9 mouse cellular contexts compared by ENCODE assay signal in genomic region chr8:121027787-121028186, GRCm38 (mm10). TPM values are rescaled to one million over a fixed set of nuclear protein-coding genes. Genes with fewer than 3 reads are reported as not detected.
DNase-seq lines count a peak whose midpoint lies in the region; ATAC-seq lines count a peak whose summit lies in the region.
"Had no signal": no experiment of that assay in that cellular context is flagged by ENCODE, and none has a peak within 500 bp of the region (broad histone marks: within the 10 kb centered on the region; RNA-seq: fewer than 3 reads in every experiment).

No protein-coding gene starts in this region.

- H3K4me2 ChIP-seq in heart, embryonic 15.5 days = no peak overlapping the region
- H3K4me2 ChIP-seq in limb, embryonic 11.5 days (ENCODE audit: low read depth, severe bottlenecking) = no peak overlapping the region

- intact Hi-C loops in left cerebral cortex, postnatal 25 days (cut with DNase I) = no loop called here

- peak; percentile 42 to 58 for DNase-seq in cerebellum, postnatal 14 days
- no peak for DNase-seq in cerebellum, adult 9-11 months
- DNase-seq in adrenal gland, postnatal 36 days = peak; percentile 44 to 48
- peak; percentile 46 for DNase-seq in limb, embryonic 11.5 days (ENCODE audit: low spot score)
- DNase-seq in cerebellum, adult 11 months = no peak
- no peak for DNase-seq in left cerebral cortex, postnatal 25 days (ENCODE audit: low spot score in 2 of 2)
- DNase-seq in frontal cortex, adult 2 months (ENCODE audit: extremely low spot score in 1 of 2, low spot score in 1 of 2) = no peak

- no peak overlapping the region for H3K9ac ChIP-seq in heart, embryonic 15.5 days
- H3K9ac ChIP-seq in limb, embryonic 11.5 days (ENCODE audit: low read length) = no peak overlapping the region

- no peaks in the 10 kb centered on the region for H3K9me3 ChIP-seq in heart, embryonic 15.5 days (replicated peaks)
- H3K9me3 ChIP-seq in limb, embryonic 11.5 days (ENCODE audit: control insufficient read depth, low read length) = no peaks in the 10 kb centered on the region

- peak; percentile 38; the same call in 1 of the 2 replicates for ATAC-seq in heart, embryonic 15.5 days (replicated peaks; ENCODE audit: insufficient number of reproducible peaks, insufficient read depth, low FRiP score, low read depth)
- ATAC-seq in limb, embryonic 11.5 days (ENCODE audit: insufficient number of reproducible peaks, low FRiP score, low TSS enrichment, low read depth) = no peak

- no peak overlapping the region for H3K4me3 ChIP-seq in heart, embryonic 15.5 days
- H3K4me3 ChIP-seq in limb, embryonic 11.5 days (ENCODE audit: low read depth, low read length) = no peak overlapping the region

- peaks cover 8% of the 10 kb centered on the region for H3K4me1 ChIP-seq in heart, embryonic 15.5 days (replicated peaks)
- H3K4me1 ChIP-seq in limb, embryonic 11.5 days (ENCODE audit: control insufficient read depth, insufficient read depth, low read length) = peaks cover 8% of the 10 kb centered on the region; the same call in 1 of the 2 replicates

- H3K36me3 ChIP-seq in heart, embryonic 15.5 days = no peaks in the 10 kb centered on the region
- H3K36me3 ChIP-seq in limb, embryonic 11.5 days (ENCODE audit: control insufficient read depth, insufficient read depth, low read length) = no peaks in the 10 kb centered on the region

- H3K27ac ChIP-seq in heart, embryonic 15.5 days = no peak overlapping the region
- H3K27ac ChIP-seq in limb, embryonic 11.5 days (replicated peaks; ENCODE audit: low read depth, low read length) = no peak overlapping the region

- WGBS in heart, embryonic 15.5 days = 8% methylated on average over 13 of the region's 13 CpGs
- 14% methylated on average over 13 of the region's 13 CpGs for WGBS in limb, embryonic 11.5 days

- peaks cover 53% of the 10 kb centered on the region for H3K27me3 ChIP-seq in heart, embryonic 15.5 days
- peaks cover 29% of the 10 kb centered on the region for H3K27me3 ChIP-seq in limb, embryonic 11.5 days (ENCODE audit: control insufficient read depth, insufficient read depth, low read length)

RNA-seq across cellular contexts. Expression of gene Foxf1, which starts 56.4 kb away (rescaled TPM):
- total RNA-seq in adrenal gland, postnatal 36 days (2021) = 1 to 10 TPM in 1 of 2 experiments, under 1 TPM in 1; 0.40 to 1.8 TPM
- polyA plus RNA-seq in heart, embryonic 15.5 days (2015; fragmentation: Nextera tagmentation; extraction: Ambion mirVana) = 3.3 and 9.6 TPM in 2 replicates
- 0.27 and 0.65 TPM in 2 replicates for polyA plus RNA-seq in limb, embryonic 11.5 days (2014; fragmentation: Nextera tagmentation; extraction: Ambion mirVana)
- total RNA-seq in left cerebral cortex, postnatal 25 days (2021) = 1 to 10 TPM in 1 of 2 experiments, under 1 TPM in 1; 0.87 to 1.1 TPM
- 2.1 and 2.4 TPM in 2 replicates for polyA plus RNA-seq in frontal cortex, adult 2 months (2012; rRNA removed)
- total RNA-seq: neutrophil, adult 5-6 weeks had no signal

Comparison
In these comparisons a context has a peak if more than half of its experiments do, and no peak if none do; other contexts are left out.
1. DNase-seq: peak in cerebellum, postnatal 14 days (2 of 2), adrenal gland, postnatal 36 days (2 of 2) and limb, embryonic 11.5 days (single experiment); none in cerebellum, adult 9-11 months (single experiment), cerebellum, adult 11 months (single experiment), left cerebral cortex, postnatal 25 days (0 of 2) and frontal cortex, adult 2 months (0 of 2).